Mouse (Mus musculus): ENCODE results near the gene Mark1.

The Mark1 gene

GRCm38 (mm10) chr1:184891998-184892397 lies 107.4 kb downstream of the Mark1 start:
- in situ Hi-C loops (cut with MboI, MseI), result no loop called here

- in situ Hi-C loops (cut with MboI, MseI), result no loop called here
Observed at GRCm38 (mm10) chr1:184889454-184889853, 109.9 kb downstream of the Mark1 start.

GRCm38 (mm10) chr1:184886160-184886559 lies 113.2 kb downstream of the Mark1 start:
- in situ Hi-C loops (cut with MboI, MseI), result no loop called here

- in situ Hi-C loops (cut with MboI, MseI), result no loop called here
Observed at GRCm38 (mm10) chr1:184882281-184883268, 116.8 kb downstream of the Mark1 start, which contains the start of gene C130074G19Rik. C130074G19Rik (minus strand) TSS chr1:184883218.

- in situ Hi-C loops (cut with MboI, MseI), result no loop called here
Observed at GRCm38 (mm10) chr1:184881861-184882260, 117.5 kb downstream of the Mark1 start.

- in situ Hi-C loops (cut with MboI, MseI), result no loop called here
Observed at GRCm38 (mm10) chr1:184881211-184881610, 118.2 kb downstream of the Mark1 start.

- in situ Hi-C loops (cut with MboI, MseI), result no loop called here
Observed at GRCm38 (mm10) chr1:184878860-184879259, 120.5 kb downstream of the Mark1 start.

- in situ Hi-C loops (cut with MboI, MseI), result no loop called here
Observed at GRCm38 (mm10) chr1:184877306-184877705, 122.1 kb downstream of the Mark1 start.

- in situ Hi-C loops (cut with MboI, MseI), result loop anchor here (25.0 kb wide), 1 partner anchor 1863 kb away; the partner anchor contains the start of gene Rrp15
Observed at GRCm38 (mm10) chr1:184873910-184874309, 125.5 kb downstream of the Mark1 start.

GRCm38 (mm10) chr1:184872069-184872819 lies 127.1 kb downstream of the Mark1 start:
- in situ Hi-C loops (cut with MboI, MseI), result loop anchor here (25.0 kb wide), 1 partner anchor 1865 kb away; the partner anchor contains the start of gene Rrp15

- in situ Hi-C loops (cut with MboI, MseI), result loop anchor here (25.0 kb wide), 1 partner anchor 1866 kb away; the partner anchor contains the start of gene Rrp15
Observed at GRCm38 (mm10) chr1:184871506-184871905, 127.9 kb downstream of the Mark1 start.

GRCm38 (mm10) chr1:184870646-184871385 lies 128.6 kb downstream of the Mark1 start:
- in situ Hi-C loops (cut with MboI, MseI), result loop anchor here (25.0 kb wide), 1 partner anchor 1866 kb away; the partner anchor contains the start of gene Rrp15

- in situ Hi-C loops (cut with MboI, MseI), result loop anchor here (25.0 kb wide), 1 partner anchor 1867 kb away; the partner anchor contains the start of gene Rrp15
Observed at GRCm38 (mm10) chr1:184869939-184870565, 129.3 kb downstream of the Mark1 start.

- in situ Hi-C loops (cut with MboI, MseI), result loop anchor here (25.0 kb wide), 1 partner anchor 1870 kb away; the partner anchor contains the start of gene Rrp15
Observed at GRCm38 (mm10) chr1:184867640-184868120, 131.7 kb downstream of the Mark1 start.

- in situ Hi-C loops (cut with MboI, MseI), result loop anchor here (25.0 kb wide), 1 partner anchor 1873 kb away; the partner anchor contains the start of gene Rrp15
Observed at GRCm38 (mm10) chr1:184864381-184864801, 135.0 kb downstream of the Mark1 start.

- in situ Hi-C loops (cut with MboI, MseI), result loop anchor here (25.0 kb wide), 1 partner anchor 1875 kb away; the partner anchor contains the start of gene Rrp15
Observed at GRCm38 (mm10) chr1:184862636-184863035, 136.7 kb downstream of the Mark1 start.

- in situ Hi-C loops (cut with MboI, MseI), result loop anchor here (25.0 kb wide), 1 partner anchor 1876 kb away; the partner anchor contains the start of gene Rrp15
Observed at GRCm38 (mm10) chr1:184861551-184861950, 137.8 kb downstream of the Mark1 start.

GRCm38 (mm10) chr1:184860276-184860675 lies 139.1 kb downstream of the Mark1 start:
- in situ Hi-C loops (cut with MboI, MseI), result loop anchor here (25.0 kb wide), 1 partner anchor 1877 kb away; the partner anchor contains the start of gene Rrp15

GRCm38 (mm10) chr1:184858253-184858652 lies 141.1 kb downstream of the Mark1 start:
- in situ Hi-C loops (cut with MboI, MseI), result loop anchor here (10.0 to 25.0 kb wide), 2 partner anchors 337 to 1879 kb away; partner anchors contain the start of gene Rrp15

GRCm38 (mm10) chr1:184857216-184857615 lies 142.2 kb downstream of the Mark1 start:
- in situ Hi-C loops (cut with MboI, MseI), result loop anchor here (10.0 to 25.0 kb wide), 2 partner anchors 338 to 1880 kb away; partner anchors contain the start of gene Rrp15
